Mouse (Mus musculus) bone marrow, adult 2 months (tissue): ENCODE results near the gene Fndc9.

Experiments
- CTCF ChIP-seq: fragments of 200-500 bp; IDR thresholded peaks from 2 replicates; pipeline ENCODE4 v1.5.1; 2011; ENCODE audit warnings: low read length, control low read depth; ENCODE audit not compliant: control insufficient read depth, insufficient read depth
- POLR2A ChIP-seq: fragments of 200-500 bp; IDR thresholded peaks from 2 replicates; pipeline ENCODE4 v1.6.1; 2011; ENCODE audit warnings: low read depth, mild to moderate bottlenecking, control low read depth, low read length, borderline replicate concordance; ENCODE audit not compliant: control insufficient read depth

- TF ChIP-seq CTCF (no peak), POLR2A (no peak)
These were observed 11.8 kb upstream of the Fndc9 start for GRCm38 (mm10) chr11:46223575-46223974.
